Mouse (Mus musculus) left cerebral cortex, postnatal 4 days (tissue): ENCODE measurements at regions not wholly inside any gene's neighbourhood (a gene's known extent, or its start where the extent isn't known, plus 50 kb on each side); places are given as distances from the start of the nearest gene placed in this dataset. TPM values are rescaled to one million over a fixed set of nuclear protein-coding genes. Genes with fewer than 3 reads are reported as not detected.
"Not testable (repeated sequence)": the region's sequence is repeated elsewhere in the genome, so short reads cannot be mapped to it uniquely, and the experiment has no call there.

Source experiments
- DNase-seq: peaks from one replicate; pipeline ENCODE4 v3.0.0-alpha.2; 2022
- intact Hi-C: fragments of 180-260 bp; cut with DNase I; formaldehyde crosslinking; loops from one replicate; pipeline ENCODE4 v1.15.1; 2025
- microRNA-seq: library from miRNA; unstranded; fragments of <30 nt; microRNA quantifications from one replicate; pipeline ENCODE4 v1.2.0, GENCODE M21; 2022

DNA sequence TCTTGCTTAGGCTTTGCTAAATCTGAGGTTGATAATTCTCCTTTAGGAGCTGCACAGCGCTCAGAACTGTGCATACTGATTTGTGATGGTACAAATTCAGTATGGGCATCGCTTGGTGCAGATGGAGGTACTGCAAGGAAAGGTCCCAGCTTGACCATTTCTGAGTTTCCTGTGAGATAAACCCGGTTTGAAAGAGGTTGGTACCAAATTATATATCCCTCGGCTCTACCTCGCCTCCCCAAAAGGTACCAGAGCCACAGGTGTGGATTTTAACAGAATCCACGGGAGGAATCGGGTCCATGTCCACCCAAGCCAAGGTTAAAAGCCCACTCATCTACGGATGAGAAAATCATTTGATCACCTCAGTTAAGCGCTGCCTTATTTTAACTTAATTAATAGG lies 172.5 kb upstream of the Zfp808 start:
- DNase-seq, intact Hi-C loops: not testable (repeated sequence)

DNA sequence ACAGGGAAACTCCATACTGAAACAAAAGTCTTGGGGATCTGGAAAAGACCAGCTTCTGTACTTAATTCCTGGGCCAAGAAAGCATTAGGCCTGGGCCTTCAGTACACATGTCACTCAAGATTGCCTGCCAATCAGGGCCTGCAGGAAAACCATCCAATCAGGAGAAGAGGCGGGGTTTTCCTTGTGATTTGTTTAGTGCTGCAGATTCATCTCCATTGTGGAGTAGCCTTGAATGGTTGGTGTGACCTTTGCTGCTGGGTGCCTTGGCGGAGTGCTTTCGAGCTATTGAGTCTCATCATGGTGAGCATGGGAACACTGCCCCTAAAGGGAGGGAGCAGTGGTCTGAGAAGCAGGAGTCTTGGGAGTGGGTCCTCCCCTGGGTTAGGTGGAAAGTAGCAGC lies 150.8 kb upstream of the Zfp808 start:
- DNase-seq, intact Hi-C loops: not testable (repeated sequence)

GRCm38 (mm10) chr13:61996519-61996918 lies 133.2 kb upstream of the Zfp808 start:
- DNase-seq, intact Hi-C loops: not testable (repeated sequence)

- peak; percentile 1 for DNase-seq
- intact Hi-C loops = not testable (repeated sequence)
Observed at GRCm38 (mm10) chr13:61998803-61999202, 130.9 kb upstream of the Zfp808 start.

GRCm38 (mm10) chr13:62007321-62007720 lies 122.4 kb upstream of the Zfp808 start:
- intact Hi-C loops = not testable (repeated sequence)
- DNase-seq = peak; percentile 5

GRCm38 (mm10) chr13:62015424-62016167 lies 114.1 kb upstream of the Zfp808 start:
- intact Hi-C loops = not testable (repeated sequence)
- peak; percentile 6 for DNase-seq

GRCm38 (mm10) chr13:62016168-62016502 lies 113.6 kb upstream of the Zfp808 start:
- intact Hi-C loops, DNase-seq: not testable (repeated sequence)

DNA sequence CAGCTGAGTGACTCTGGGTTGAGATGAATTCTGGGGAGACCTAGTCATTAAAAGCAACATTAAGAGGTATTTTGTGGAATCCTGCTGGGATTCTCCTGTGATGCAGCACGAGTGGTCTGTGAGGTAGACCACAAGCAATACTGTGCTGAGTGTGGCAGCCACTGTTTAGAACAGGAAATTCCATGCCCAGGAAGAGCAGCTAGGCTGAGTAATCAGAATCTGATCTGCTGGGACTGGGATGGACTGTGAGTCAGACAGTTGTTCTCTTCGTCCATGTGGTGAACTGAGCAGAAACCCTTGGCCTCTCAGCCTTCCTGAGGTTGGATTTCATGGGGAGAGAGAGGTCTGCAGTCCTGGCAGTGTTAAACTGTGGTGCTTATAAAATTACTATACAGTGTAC lies 92.0 kb upstream of the Zfp808 start:
- DNase-seq, intact Hi-C loops: not testable (repeated sequence)

GRCm38 (mm10) chr13:62077951-62078671 lies 51.6 kb upstream of the Zfp808 start:
- DNase-seq, intact Hi-C loops: not testable (repeated sequence)

DNA sequence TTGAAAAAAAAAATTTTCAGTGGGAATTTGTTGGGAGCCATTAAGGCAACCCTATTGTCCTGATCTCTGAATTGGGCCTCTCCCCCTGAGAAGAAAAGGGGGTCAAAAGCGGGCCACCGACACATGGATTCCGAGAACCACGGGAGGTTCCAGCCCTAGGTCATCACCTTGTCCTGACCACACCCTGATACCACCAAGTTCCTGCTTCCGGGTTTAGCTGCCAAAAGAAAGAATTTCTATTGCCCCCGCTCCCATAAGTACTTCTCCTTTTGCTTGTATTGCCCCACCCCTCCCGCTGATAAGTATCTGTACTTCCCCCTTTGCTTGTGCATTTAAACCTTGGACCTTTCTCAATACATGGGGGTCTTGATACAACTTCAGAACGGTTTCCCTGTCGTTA lies 50.8 kb upstream of the Zfp808 start:
- intact Hi-C loops, DNase-seq: not testable (repeated sequence)

Small RNA genes lying in the stretch of these regions (microRNA-seq; reads per million reads assigned to microRNA genes)
- gene Gm25649 = not detected
